Mouse (Mus musculus): ENCODE measurements around the gene Lrrc58. TPM values are rescaled to one million over a fixed set of nuclear protein-coding genes. Genes with fewer than 3 reads are reported as not detected.

Lrrc58 gene
- total and polyA plus RNA-seq, 3 experiments, result 11.0 to 29.6 (median 24.8) TPM

DNA sequence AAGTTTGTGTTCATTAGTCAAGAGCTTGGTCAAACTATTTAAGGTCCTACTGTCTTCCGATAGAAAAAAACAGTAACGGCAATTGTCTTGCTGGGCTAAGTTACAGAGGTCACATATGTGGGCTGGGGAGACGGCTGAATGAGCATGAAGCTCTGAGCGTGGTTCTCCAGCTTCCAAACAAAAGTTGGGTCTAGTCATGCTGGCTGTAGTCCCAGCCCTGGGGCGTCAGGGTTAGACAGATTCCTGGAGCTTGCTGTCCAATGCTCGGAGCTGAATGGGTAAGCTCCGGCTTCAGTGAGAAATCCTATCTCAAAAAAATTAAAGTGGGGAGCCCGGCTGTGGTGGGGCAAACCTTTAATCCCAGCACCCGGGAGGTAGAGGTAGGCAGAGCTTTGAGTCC is 14.9 kb upstream of the Lrrc58 start:
- no peak overlapping the region for H3K4me3 ChIP-seq (ENCODE audit: control insufficient read depth in 1 of 2, insufficient read depth in 1 of 2, low read depth in 2 of 2, low read length in 2 of 2)
- H3K27ac ChIP-seq (ENCODE audit: control insufficient read depth, low read depth, low read length), result no peak overlapping the region
- TF ChIP-seq ZMIZ1 (IDR thresholded peaks at IDR 0.05; ENCODE audit: low read depth, low read length) (no peak), SMC3 (IDR thresholded peaks at IDR 0.05; ENCODE audit: low read depth, low read length) (no peak), MYC (IDR thresholded peaks at IDR 0.05; ENCODE audit: low read depth, low read length) (no peak), HCFC1 (IDR thresholded peaks at IDR 0.05; ENCODE audit: low read depth, low read length) (no peak), MXI1 (IDR thresholded peaks at IDR 0.05; ENCODE audit: low read depth, low read length) (no peak), MAFK (IDR thresholded peaks at IDR 0.05; ENCODE audit: borderline replicate concordance, low read depth, low read length) (no peak), MYB (IDR thresholded peaks at IDR 0.05; ENCODE audit: low read depth, low read length) (no peak), NRF1 (IDR thresholded peaks at IDR 0.05; ENCODE audit: insufficient read depth, low read depth, low read length, poor library complexity, severe bottlenecking) (no peak), POLR2A (IDR thresholded peaks at IDR 0.05; ENCODE audit: control insufficient read depth in 1 of 2, insufficient read depth in 1 of 2, low read depth in 1 of 2, low read length in 2 of 2, poor library complexity in 1 of 2) (no peak), CTCF (IDR thresholded peaks at IDR 0.05 in 2 of 3, conservative IDR thresholded peaks at IDR 0.05 in 1 of 3; ENCODE audit: control insufficient read depth in 1 of 3, insufficient read depth in 1 of 3, low read depth in 2 of 3, low read length in 3 of 3, poor library complexity in 1 of 3, severe bottlenecking in 1 of 3) (no peak), UBTF (IDR thresholded peaks at IDR 0.05; ENCODE audit: borderline replicate concordance, insufficient read depth, low read depth, low read length) (no peak), USF1 (IDR thresholded peaks at IDR 0.05; ENCODE audit: low read depth, low read length) (no peak)
- H3K9me3 ChIP-seq (replicated peaks; ENCODE audit: insufficient read depth, low read length), result no peaks in the 10 kb centered on the region
- no peaks in the 10 kb centered on the region for H3K79me2 ChIP-seq (ENCODE audit: control insufficient read depth, insufficient read depth, low read length, poor library complexity)
- no peaks in the 10 kb centered on the region for H3K36me3 ChIP-seq (ENCODE audit: control insufficient read depth in 1 of 2, insufficient read depth in 2 of 2, low read length in 2 of 2)
- no peak overlapping the region for H3K9ac ChIP-seq (ENCODE audit: control insufficient read depth, low read depth, low read length, poor library complexity, severe bottlenecking)
- no peaks in the 10 kb centered on the region for H3K4me1 ChIP-seq (ENCODE audit: control insufficient read depth in 1 of 2, insufficient read depth in 2 of 2, low read length in 2 of 2)
- H3K27me3 ChIP-seq (ENCODE audit: control insufficient read depth in 1 of 2, insufficient read depth in 2 of 2, low read length in 2 of 2), result peaks cover 1 to 4% of the 10 kb centered on the region in 2 experiments
- no peak for DNase-seq (ENCODE audit: low read depth, low spot score)

DNA sequence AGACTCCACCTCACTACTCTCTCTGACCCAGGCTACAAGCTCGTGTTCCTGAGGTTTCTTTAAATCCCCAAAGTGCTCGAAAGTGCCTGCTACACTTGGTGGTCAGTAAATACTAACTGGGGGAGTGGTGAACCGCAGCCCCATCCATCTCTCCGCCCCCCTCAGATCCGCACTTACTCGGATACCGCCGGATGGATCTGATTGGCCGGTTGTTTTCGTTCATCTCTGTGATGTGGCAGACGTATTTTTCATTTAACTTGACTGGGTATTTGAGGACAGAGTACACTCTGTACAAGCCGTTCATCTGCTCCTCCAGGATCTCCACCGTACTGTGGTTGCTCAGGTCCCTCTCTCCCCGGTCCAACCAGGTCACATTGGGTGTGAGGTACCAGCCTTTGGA is 14.1 kb upstream of the Lrrc58 start:
- Histone ChIP-seq H3K9ac (ENCODE audit: control insufficient read depth, low read depth, low read length, poor library complexity, severe bottlenecking) (no peak overlapping the region), H3K27ac (ENCODE audit: control insufficient read depth, low read depth, low read length) (no peak overlapping the region), H3K4me3 (ENCODE audit: control insufficient read depth in 1 of 2, insufficient read depth in 1 of 2, low read depth in 2 of 2, low read length in 2 of 2) (no peak overlapping the region), H3K79me2 (ENCODE audit: control insufficient read depth, insufficient read depth, low read length, poor library complexity) (no peaks in the 10 kb centered on the region), H3K4me1 (ENCODE audit: control insufficient read depth in 1 of 2, insufficient read depth in 2 of 2, low read length in 2 of 2) (no peaks in the 10 kb centered on the region), H3K36me3 (ENCODE audit: control insufficient read depth in 1 of 2, insufficient read depth in 2 of 2, low read length in 2 of 2) (no peaks in the 10 kb centered on the region), H3K27me3 (ENCODE audit: control insufficient read depth in 1 of 2, insufficient read depth in 2 of 2, low read length in 2 of 2) (peaks cover 0 to 4% of the 10 kb centered on the region in 2 experiments; a peak in 3 of 4 replicates), H3K9me3 (replicated peaks; ENCODE audit: insufficient read depth, low read length) (no peaks in the 10 kb centered on the region)
- DNase-seq (ENCODE audit: low read depth, low spot score), result no peak
- TF ChIP-seq POLR2AphosphoS2 (IDR thresholded peaks at IDR 0.05; ENCODE audit: low read length) (no peak), TAL1 (IDR thresholded peaks at IDR 0.05; ENCODE audit: low read length) (no peak), CTCF (IDR thresholded peaks at IDR 0.05 in 2 of 3, conservative IDR thresholded peaks at IDR 0.05 in 1 of 3; ENCODE audit: control insufficient read depth in 1 of 3, insufficient read depth in 1 of 3, low read depth in 2 of 3, low read length in 3 of 3, poor library complexity in 1 of 3, severe bottlenecking in 1 of 3) (no peak), TBP (IDR thresholded peaks at IDR 0.05; ENCODE audit: low read depth, low read length) (no peak), MEF2A (IDR thresholded peaks at IDR 0.05; ENCODE audit: extremely low read depth, insufficient replicate concordance, low read depth, low read length, poor library complexity, severe bottlenecking) (no peak), UBTF (IDR thresholded peaks at IDR 0.05; ENCODE audit: borderline replicate concordance, insufficient read depth, low read depth, low read length) (no peak), RCOR1 (IDR thresholded peaks at IDR 0.05; ENCODE audit: low read depth, low read length) (no peak), ETS1 (IDR thresholded peaks at IDR 0.05; ENCODE audit: low read depth, low read length) (no peak), GATA1 (IDR thresholded peaks at IDR 0.05; ENCODE audit: low read depth, low read length) (no peak), TCF12 (IDR thresholded peaks at IDR 0.05; ENCODE audit: low read depth, low read length) (no peak), E2F4 (IDR thresholded peaks at IDR 0.05; ENCODE audit: borderline replicate concordance, low read depth, low read length) (no peak), POLR2A (IDR thresholded peaks at IDR 0.05; ENCODE audit: control insufficient read depth in 1 of 2, insufficient read depth in 1 of 2, low read depth in 1 of 2, low read length in 2 of 2, poor library complexity in 1 of 2) (no peak)
